ENCODE assay signal across 8 mouse cellular contexts in genomic region chr7:30553021-30553589, GRCm38 (mm10). TPM values are rescaled to one million over a fixed set of nuclear protein-coding genes. Genes with fewer than 3 reads are reported as not detected.
DNase-seq lines count a peak whose midpoint lies in the region; ATAC-seq and TF ChIP-seq lines count a peak whose summit lies in the region.

No protein-coding gene starts in this region.

- 12% methylated on average over 23 of the region's 23 CpGs for WGBS in neural tube, embryonic 11.5 days
- WGBS in intestine, embryonic 16.5 days, result 2% methylated on average over 23 of the region's 23 CpGs
- WGBS in liver, postnatal 0 days (ENCODE audit: insufficient replicate concordance), result 6% methylated on average over 23 of the region's 23 CpGs

- H3K9me3 ChIP-seq in neural tube, embryonic 11.5 days (ENCODE audit: control insufficient read depth, low read length), result no peaks in the 10 kb centered on the region
- H3K9me3 ChIP-seq in intestine, embryonic 16.5 days (ENCODE audit: control insufficient read depth, low read length), result no peaks in the 10 kb centered on the region
- no peaks in the 10 kb centered on the region for H3K9me3 ChIP-seq in liver, postnatal 0 days (ENCODE audit: low read length)

- no peak for DNase-seq in neural tube, embryonic 11.5 days (ENCODE audit: low spot score)
- no peak for DNase-seq in neural tube, embryonic 10.5 days (ENCODE audit: extremely low spot score, low spot score)
- DNase-seq in cerebellum, postnatal 25 days, result peak; percentile 74 to 78
- DNase-seq in heart, adult 11 months, result peak; percentile 97
- peak; percentile 49 for DNase-seq in liver, postnatal 0 days
- peak; percentile 20 for DNase-seq in retina, embryonic 14.5 days (ENCODE audit: low spot score)
- DNase-seq in B cell, adult 2 months, result no peak

- ATAC-seq in neural tube, embryonic 11.5 days (ENCODE audit: insufficient read depth, low FRiP score, low TSS enrichment), result no peak
- ATAC-seq in intestine, embryonic 16.5 days, result peak; percentile 25; the same call in 1 of the 2 replicates
- ATAC-seq in liver, postnatal 0 days, result no peak

- H3K27ac ChIP-seq in neural tube, embryonic 11.5 days (ENCODE audit: low read depth, low read length), result no peak overlapping the region
- peak overlapping the region; percentile 90 for H3K27ac ChIP-seq in intestine, embryonic 16.5 days (ENCODE audit: low read length)
- peak overlapping the region; percentile 88 for H3K27ac ChIP-seq in liver, postnatal 0 days (ENCODE audit: low read depth)

- TF ChIP-seq CTCF in liver, postnatal 0 days (IDR thresholded peaks at IDR 0.05; ENCODE audit: low read depth), result no peak

- H3K9ac ChIP-seq in neural tube, embryonic 11.5 days (ENCODE audit: low read length), result peak overlapping the region; percentile 65
- H3K9ac ChIP-seq in intestine, embryonic 16.5 days (ENCODE audit: low read depth, low read length), result peak overlapping the region; percentile 82
- H3K9ac ChIP-seq in liver, postnatal 0 days (replicated peaks), result peak overlapping the region; percentile 79

- H3K27me3 ChIP-seq in neural tube, embryonic 11.5 days (ENCODE audit: control insufficient read depth, insufficient read depth, low read length), result no peaks in the 10 kb centered on the region
- no peaks in the 10 kb centered on the region for H3K27me3 ChIP-seq in intestine, embryonic 16.5 days (replicated peaks; ENCODE audit: control insufficient read depth, insufficient read depth, low read length)
- no peaks in the 10 kb centered on the region for H3K27me3 ChIP-seq in liver, postnatal 0 days (ENCODE audit: insufficient read depth, low read length)

- H3K4me1 ChIP-seq in neural tube, embryonic 11.5 days (ENCODE audit: control insufficient read depth, insufficient read depth, low read length), result peaks cover 13% of the 10 kb centered on the region
- H3K4me1 ChIP-seq in intestine, embryonic 16.5 days (ENCODE audit: control insufficient read depth, insufficient read depth, low read length), result peaks cover 10% of the 10 kb centered on the region
- H3K4me1 ChIP-seq in liver, postnatal 0 days (ENCODE audit: insufficient read depth), result peaks cover 15% of the 10 kb centered on the region

- TF ChIP-seq EP300 in liver, postnatal 0 days (IDR thresholded peaks at IDR 0.05; ENCODE audit: low read depth), result no peak

- peak overlapping the region; percentile 45 for H3K4me3 ChIP-seq in neural tube, embryonic 11.5 days (ENCODE audit: low read depth, low read length)
- peak overlapping the region; percentile 77 for H3K4me3 ChIP-seq in intestine, embryonic 16.5 days (ENCODE audit: low read length)
- H3K4me3 ChIP-seq in liver, postnatal 0 days (ENCODE audit: low read depth, low read length), result peak overlapping the region; percentile 69

- H3K4me2 ChIP-seq in neural tube, embryonic 11.5 days (ENCODE audit: low read depth), result peak overlapping the region; percentile 93
- peak overlapping the region; percentile 88 for H3K4me2 ChIP-seq in intestine, embryonic 16.5 days (ENCODE audit: low read depth, low read length)
- H3K4me2 ChIP-seq in liver, postnatal 0 days (ENCODE audit: low read depth, low read length), result peak overlapping the region; percentile 90

- H3K36me3 ChIP-seq in neural tube, embryonic 11.5 days (ENCODE audit: control insufficient read depth, insufficient read depth, low read length), result peaks cover 16% of the 10 kb centered on the region
- peaks cover 14% of the 10 kb centered on the region for H3K36me3 ChIP-seq in intestine, embryonic 16.5 days (ENCODE audit: control insufficient read depth, insufficient read depth, low read length)
- peaks cover 25% of the 10 kb centered on the region for H3K36me3 ChIP-seq in liver, postnatal 0 days (replicated peaks; ENCODE audit: insufficient read depth, low read length)

RNA-seq across cellular contexts. Expression of gene Proser3, which starts 1.0 kb away (rescaled TPM):
- polyA plus RNA-seq in neural tube, embryonic 11.5 days (2014; fragmentation: Nextera tagmentation; extraction: Ambion mirVana), result 8.6 and 12.1 TPM in 2 replicates
- 6.3 and 7.6 TPM in 2 replicates for polyA plus RNA-seq in intestine, embryonic 16.5 days (2015; fragmentation: Nextera tagmentation; extraction: Ambion mirVana)
- polyA plus RNA-seq in liver, postnatal 0 days (2015; fragmentation: Nextera tagmentation; extraction: Ambion mirVana), result 0.53 and 1.1 TPM in 2 replicates

RNA-seq across cellular contexts. Expression of gene Hspb6, which starts 1.1 kb away (rescaled TPM):
- 3.7 and 4.4 TPM in 2 replicates for polyA plus RNA-seq in neural tube, embryonic 11.5 days (2014; fragmentation: Nextera tagmentation; extraction: Ambion mirVana)
- polyA plus RNA-seq in intestine, embryonic 16.5 days (2015; fragmentation: Nextera tagmentation; extraction: Ambion mirVana), result 48.4 and 53.8 TPM in 2 replicates
- 4.9 and 6.6 TPM in 2 replicates for polyA plus RNA-seq in liver, postnatal 0 days (2015; fragmentation: Nextera tagmentation; extraction: Ambion mirVana)

RNA-seq across cellular contexts. Expression of gene Lin37, which starts 6.5 kb away (rescaled TPM):
- polyA plus RNA-seq in neural tube, embryonic 11.5 days (2014; fragmentation: Nextera tagmentation; extraction: Ambion mirVana), result 46.2 and 47.0 TPM in 2 replicates
- 44.5 and 50.0 TPM in 2 replicates for polyA plus RNA-seq in intestine, embryonic 16.5 days (2015; fragmentation: Nextera tagmentation; extraction: Ambion mirVana)
- polyA plus RNA-seq in liver, postnatal 0 days (2015; fragmentation: Nextera tagmentation; extraction: Ambion mirVana), result 16.0 and 18.9 TPM in 2 replicates

RNA-seq across cellular contexts. Expression of gene U2af1l4, which starts 10.0 kb away (rescaled TPM):
- 90.6 and 95.5 TPM in 2 replicates for polyA plus RNA-seq in neural tube, embryonic 11.5 days (2014; fragmentation: Nextera tagmentation; extraction: Ambion mirVana)
- polyA plus RNA-seq in intestine, embryonic 16.5 days (2015; fragmentation: Nextera tagmentation; extraction: Ambion mirVana), result 71.2 and 73.8 TPM in 2 replicates
- polyA plus RNA-seq in liver, postnatal 0 days (2015; fragmentation: Nextera tagmentation; extraction: Ambion mirVana), result 34.4 and 34.8 TPM in 2 replicates

RNA-seq across cellular contexts. Expression of gene Gm49396, which starts 10.0 kb away (rescaled TPM):
- 7.3 and 7.6 TPM in 2 replicates for polyA plus RNA-seq in neural tube, embryonic 11.5 days (2014; fragmentation: Nextera tagmentation; extraction: Ambion mirVana)
- polyA plus RNA-seq in intestine, embryonic 16.5 days (2015; fragmentation: Nextera tagmentation; extraction: Ambion mirVana), result 9.2 and 9.3 TPM in 2 replicates
- 1.5 and 1.8 TPM in 2 replicates for polyA plus RNA-seq in liver, postnatal 0 days (2015; fragmentation: Nextera tagmentation; extraction: Ambion mirVana)

Comparison
In these comparisons a context has a peak if more than half of its experiments do, and no peak if none do; other contexts are left out.
1. DNase-seq: peak in cerebellum, postnatal 25 days (2 of 2), heart, adult 11 months (single experiment), liver, postnatal 0 days (single experiment) and retina, embryonic 14.5 days (single experiment); none in neural tube, embryonic 11.5 days (single experiment), neural tube, embryonic 10.5 days (single experiment) and B cell, adult 2 months (0 of 2).
2. Peak in every context shown above with its lines, with median percentiles within 50 percentile points of each other: H3K4me2 ChIP-seq, H3K4me3 ChIP-seq and H3K9ac ChIP-seq.